Mouse (Mus musculus): ENCODE data around the gene Camta1.

DNA sequence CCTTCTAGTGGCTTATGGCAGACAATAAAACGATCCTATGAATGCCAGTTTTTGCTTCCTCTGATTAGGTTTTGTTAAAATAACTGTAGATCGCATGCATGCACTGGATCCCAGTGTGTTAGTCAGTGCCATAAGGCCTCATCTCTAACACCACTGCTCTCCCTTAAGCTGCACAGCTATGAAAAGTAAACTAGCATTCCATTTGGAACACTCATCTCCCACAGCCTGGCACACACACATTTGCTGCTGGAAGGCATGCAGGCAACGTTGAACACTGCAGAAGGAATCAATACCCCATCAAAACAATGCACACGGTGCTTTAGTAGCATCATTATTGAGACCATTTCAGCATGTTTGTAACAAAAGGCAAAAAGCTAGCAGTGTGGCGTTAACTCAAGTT is 68.0 kb downstream of the Camta1 start:
- TF ChIP-seq CTCF (conservative IDR thresholded peaks at IDR 0.05; ENCODE audit: insufficient read depth, insufficient read length, low read depth, low read length) (no peak), POLR2A (IDR thresholded peaks at IDR 0.05; ENCODE audit: low read depth, low read length) (no peak)
